Mouse (Mus musculus) heart, postnatal 36 days (tissue): ENCODE results near the gene Stap2. TPM values are rescaled to one million over a fixed set of nuclear protein-coding genes. Genes with fewer than 3 reads are reported as not detected.

ENCODE experiments used
- DNase-seq, 2 experiments: peaks; one replicate each; pipeline ENCODE4 v3.0.0; 2021 to 2022
- intact Hi-C: fragments of 180-260 bp; cut with DNase I; formaldehyde crosslinking; loops from one replicate; pipeline ENCODE4 v1.15.1; 2025
- total RNA-seq, 2 experiments: library from RNA; stranded (reverse); gene quantifications; 2 replicates each; pipeline ENCODE4 v1.2.3; 2021

Stap2 gene
- total RNA-seq: 10 to 100 TPM; 15.5 to 16.4 TPM

GRCm38 (mm10) chr17:56005415-56006061, at the start of gene Stap2, which contains the start of gene Mpnd:
Gene Stap2, minus strand, starts transcription at chr17:56005584.
Gene Mpnd, plus strand, starts transcription at chr17:56005711.
- peak; percentile 57 to 60 for DNase-seq
- intact Hi-C loops: loop anchor here (5.0 kb wide), 1 partner anchor 48 kb away; the partner anchor contains the start of gene Yju2

- intact Hi-C loops: no loop called here
Observed at GRCm38 (mm10) chr17:56054938-56055337, 49.6 kb upstream of the Stap2 start.

GRCm38 (mm10) chr17:56051369-56051768, 46.0 kb upstream of the Stap2 start:
- DNase-seq: no peak
- intact Hi-C loops: no loop called here

More at GRCm38 (mm10) chr17:56054938-56055337, 49.6 kb upstream of the Stap2 start:
- no peak for DNase-seq

- intact Hi-C loops: loop anchor here (2.0 kb wide), 1 partner anchor 32 kb away; no protein-coding TSS in a partner anchor
- DNase-seq: no peak
Observed at GRCm38 (mm10) chr17:56040857-56041163, 35.4 kb upstream of the Stap2 start.

- intact Hi-C loops: loop anchor here (2.0 kb wide), 1 partner anchor 33 kb away; no protein-coding TSS in a partner anchor
- DNase-seq: peak; percentile 93 to 96
Observed at GRCm38 (mm10) chr17:56040030-56040856, 34.9 kb upstream of the Stap2 start, which contains the start of gene Chaf1a. Gene Chaf1a, plus strand, starts transcription at chr17:56040439.

- intact Hi-C loops: loop anchor here (5.0 kb wide), 1 partner anchor 82 kb away; the partner anchor contains the start of gene Yju2
- no peak for DNase-seq
Observed at GRCm38 (mm10) chr17:56039345-56039744, 34.0 kb upstream of the Stap2 start.

- DNase-seq: no peak
- intact Hi-C loops: loop anchor here (5.0 kb wide), 1 partner anchor 81 kb away; the partner anchor contains the start of gene Yju2
Observed at GRCm38 (mm10) chr17:56038583-56039261, 33.3 kb upstream of the Stap2 start.

- intact Hi-C loops: loop anchor here (5.0 kb wide), 1 partner anchor 80 kb away; the partner anchor contains the start of gene Yju2
- DNase-seq: no peak
Observed at GRCm38 (mm10) chr17:56036901-56037287, 31.5 kb upstream of the Stap2 start.

GRCm38 (mm10) chr17:56036176-56036900, 31.0 kb upstream of the Stap2 start, which contains the start of gene Sh3gl1:
Gene Sh3gl1, minus strand, starts transcription at chr17:56036635.
- intact Hi-C loops: loop anchor here (5.0 kb wide), 1 partner anchor 79 kb away; the partner anchor contains the start of gene Yju2
- peak; percentile 99 to 100 for DNase-seq

- DNase-seq: no peak
- intact Hi-C loops: loop anchor here (5.0 kb wide), 1 partner anchor 78 kb away; the partner anchor contains the start of gene Yju2
Observed at GRCm38 (mm10) chr17:56035216-56035615, 29.8 kb upstream of the Stap2 start.

GRCm38 (mm10) chr17:56034726-56035100, 29.3 kb upstream of the Stap2 start:
- DNase-seq: peak in 1 of 2 experiments; percentile 10
- intact Hi-C loops: loop anchor here (5.0 kb wide), 1 partner anchor 77 kb away; the partner anchor contains the start of gene Yju2

- intact Hi-C loops: no loop called here
Observed at GRCm38 (mm10) chr17:56034040-56034725, 28.8 kb upstream of the Stap2 start.

GRCm38 (mm10) chr17:56032831-56033230, 27.4 kb upstream of the Stap2 start:
- DNase-seq: peak in 1 of 2 experiments; percentile 9
- intact Hi-C loops: no loop called here

More at GRCm38 (mm10) chr17:56034040-56034725, 28.8 kb upstream of the Stap2 start:
- peak in 1 of 2 experiments; percentile 33 for DNase-seq

GRCm38 (mm10) chr17:56032127-56032733, 26.8 kb upstream of the Stap2 start:
- intact Hi-C loops: no loop called here
- peak in 1 of 2 experiments; percentile 12 for DNase-seq

GRCm38 (mm10) chr17:56031431-56031830, 26.0 kb upstream of the Stap2 start:
- intact Hi-C loops: no loop called here
- no peak for DNase-seq

GRCm38 (mm10) chr17:56030919-56031318, 25.5 kb upstream of the Stap2 start:
- intact Hi-C loops: no loop called here
- peak in 1 of 2 experiments; percentile 45 for DNase-seq

GRCm38 (mm10) chr17:56030238-56030870, 25.0 kb upstream of the Stap2 start:
- intact Hi-C loops: no loop called here
- DNase-seq: peak in 1 of 2 experiments; percentile 7

- intact Hi-C loops: no loop called here
- DNase-seq: no peak
Observed at GRCm38 (mm10) chr17:56027801-56028441, 22.5 kb upstream of the Stap2 start.
